10 mouse cellular contexts compared by ENCODE assay signal in the genomic region with DNA sequence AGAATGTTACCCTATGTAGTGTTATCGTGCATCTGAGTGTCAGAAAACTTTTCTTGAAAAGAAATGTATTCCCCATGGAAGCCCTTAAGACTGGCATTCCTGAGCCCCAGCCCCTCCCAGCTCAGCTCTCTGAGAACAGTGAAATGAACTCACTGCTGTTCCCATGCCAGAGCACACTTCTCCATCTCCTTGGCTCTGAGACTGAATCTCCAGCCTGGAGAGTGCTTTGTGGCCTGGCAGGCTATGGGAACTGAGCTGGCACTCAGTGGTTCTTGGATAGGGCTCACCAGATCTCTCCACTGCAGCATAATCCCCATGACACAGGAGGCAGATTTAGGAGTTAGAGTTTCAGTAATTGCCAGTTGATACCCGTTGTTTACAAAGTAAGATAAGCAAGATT. TPM values are rescaled to one million over a fixed set of nuclear protein-coding genes. Genes with fewer than 3 reads are reported as not detected.
A peak's percentile ranks its signal among the peaks of the same experiment; 100 is the strongest.
DNase-seq lines count a peak whose midpoint lies in the region; ATAC-seq lines count a peak whose summit lies in the region.
"Had no signal": no experiment of that assay in that cellular context is flagged by ENCODE, and none has a peak within 500 bp of the region (broad histone marks: within the 10 kb centered on the region; RNA-seq: fewer than 3 reads in every experiment).

No protein-coding gene starts in this region.

- H3K27me3 ChIP-seq in lung, embryonic 16.5 days (ENCODE audit: control insufficient read depth, insufficient read depth, low read depth, low read length) = no peaks in the 10 kb centered on the region

- H3K9me3 ChIP-seq in lung, embryonic 16.5 days (ENCODE audit: control insufficient read depth, low read length) = no peaks in the 10 kb centered on the region

- peak; percentile 36 to 53 for DNase-seq in heart, adult 18-20 months
- DNase-seq in heart, postnatal 4 days = no peak
- peak; percentile 76 for DNase-seq in brain, adult 2 months (ENCODE audit: low read depth, low spot score)
- DNase-seq in cerebellum, postnatal 10 days = peak; percentile 74 to 81
- DNase-seq in ovary, postnatal 10 days (ENCODE audit: low spot score) = no peak
- no peak for DNase-seq in kidney, adult 9 months

- H3K4me1 ChIP-seq in lung, embryonic 16.5 days (replicated peaks; ENCODE audit: control insufficient read depth, insufficient read depth, low read length) = peaks cover 37% of the 10 kb centered on the region

- no peak overlapping the region for H3K9ac ChIP-seq in lung, embryonic 16.5 days (ENCODE audit: low read length)
- H3K9ac ChIP-seq: liver, embryonic 14.5 days had no signal

- peak overlapping the region; percentile 66 for H3K27ac ChIP-seq in lung, embryonic 16.5 days (ENCODE audit: low read length)
- H3K27ac ChIP-seq: liver, embryonic 14.5 days had no signal

- H3K4me2 ChIP-seq in lung, embryonic 16.5 days (ENCODE audit: low read depth, low read length) = no peak overlapping the region

- no peaks in the 10 kb centered on the region for H3K36me3 ChIP-seq in lung, embryonic 16.5 days (ENCODE audit: control insufficient read depth, insufficient read depth, low read length)

- H3K4me3 ChIP-seq in lung, embryonic 16.5 days (ENCODE audit: low read length) = no peak overlapping the region

- peak; percentile 74 for ATAC-seq in lung, embryonic 16.5 days (ENCODE audit: low read depth)
- no peak for ATAC-seq in CD4-positive, CD25-positive, alpha-beta regulatory T cell, adult 4 months
- ATAC-seq: activated CD4-positive, CD25-positive, alpha-beta regulatory T cell, adult 4 months had no signal

- 42% methylated on average over 2 of the region's 2 CpGs for WGBS in lung, embryonic 16.5 days

RNA-seq across cellular contexts. Expression of a gene that starts 36.8 kb away (rescaled TPM):
- total RNA-seq in heart, adult 18-20 months (2021) = 10 to 100 TPM; 10.2 to 12.4 TPM
- total RNA-seq in heart, postnatal 4 days (2021) = 10 to 100 TPM; 27.5 to 29.4 TPM
- 33.2 and 34.2 TPM in 2 replicates for polyA plus RNA-seq in lung, embryonic 16.5 days (2015; fragmentation: Nextera tagmentation; extraction: Ambion mirVana)
- polyA plus RNA-seq in CD4-positive, CD25-positive, alpha-beta regulatory T cell, adult 4 months (2017; shearing (Covaris generic)) = 10 to 100 TPM in 1 of 2 experiments, 1 to 10 TPM in 1; 9.2 to 11.7 TPM

Comparison
In these comparisons a context has a peak if more than half of its experiments do, and no peak if none do; other contexts are left out.
1. DNase-seq: peak in heart, adult 18-20 months (2 of 2), brain, adult 2 months (single experiment) and cerebellum, postnatal 10 days (2 of 2); none in heart, postnatal 4 days (single experiment), ovary, postnatal 10 days (single experiment) and kidney, adult 9 months (single experiment).